27 mouse cellular contexts compared by ENCODE assay signal in genomic region chr2:103478326-103478725, GRCm38 (mm10). TPM values are rescaled to one million over a fixed set of nuclear protein-coding genes. Genes with fewer than 3 reads are reported as not detected.
A peak's percentile ranks its signal among the peaks of the same experiment; 100 is the strongest.
DNase-seq lines count a peak whose midpoint lies in the region; ATAC-seq and TF ChIP-seq lines count a peak whose summit lies in the region.
"Had no signal": no experiment of that assay in that cellular context is flagged by ENCODE, and none has a peak within 500 bp of the region (broad histone marks: within the 10 kb centered on the region; RNA-seq: fewer than 3 reads in every experiment).

No protein-coding gene starts in this region.

- H3K9ac ChIP-seq in heart, embryonic 13.5 days, result no peak overlapping the region
- H3K9ac ChIP-seq in liver, embryonic 12.5 days, result no peak overlapping the region
- no peak overlapping the region for H3K9ac ChIP-seq in liver, embryonic 11.5 days (ENCODE audit: low read depth, low read length)
- no peak overlapping the region for H3K9ac ChIP-seq in liver, embryonic 15.5 days
- H3K9ac ChIP-seq: embryonic facial prominence, embryonic 12.5 days; embryonic facial prominence, embryonic 15.5 days; heart, embryonic 15.5 days; hindbrain, embryonic 14.5 days had no signal

- no peak for ATAC-seq in heart, embryonic 13.5 days (ENCODE audit: extremely low read depth, insufficient number of reproducible peaks, low FRiP score, low TSS enrichment)
- ATAC-seq in liver, embryonic 12.5 days, result no peak
- ATAC-seq in liver, embryonic 11.5 days (replicated peaks; ENCODE audit: low FRiP score), result no peak
- no peak for ATAC-seq in liver, embryonic 15.5 days (ENCODE audit: insufficient read depth)
- ATAC-seq: forebrain, embryonic 14.5 days; hindbrain, postnatal 0 days; Patski had no signal

- no peaks in the 10 kb centered on the region for H3K27me3 ChIP-seq in heart, embryonic 13.5 days (replicated peaks)
- no peaks in the 10 kb centered on the region for H3K27me3 ChIP-seq in liver, embryonic 12.5 days (replicated peaks)
- H3K27me3 ChIP-seq in liver, embryonic 11.5 days (replicated peaks; ENCODE audit: control insufficient read depth, insufficient read depth, low read length), result no peaks in the 10 kb centered on the region
- H3K27me3 ChIP-seq in liver, embryonic 15.5 days, result no peaks in the 10 kb centered on the region
- no peaks in the 10 kb centered on the region for H3K27me3 ChIP-seq in kidney, adult 2 months (replicated peaks; ENCODE audit: control insufficient read depth, insufficient read depth, low read length)
- H3K27me3 ChIP-seq: CH12.LX; embryonic facial prominence, embryonic 12.5 days; embryonic facial prominence, embryonic 15.5 days; heart, embryonic 15.5 days; Patski had no signal

- no peak for TF ChIP-seq POLR2A in kidney, adult 2 months (IDR thresholded peaks at IDR 0.05; ENCODE audit: low read depth, low read length)

- H3K27ac ChIP-seq in heart, embryonic 13.5 days (replicated peaks), result no peak overlapping the region
- peak overlapping the region; percentile 91 for H3K27ac ChIP-seq in liver, embryonic 12.5 days
- no peak overlapping the region; the same call in 1 of the 2 replicates for H3K27ac ChIP-seq in liver, embryonic 11.5 days (ENCODE audit: low read depth, low read length)
- peak overlapping the region; percentile 25 for H3K27ac ChIP-seq in liver, embryonic 15.5 days (replicated peaks)
- no peak overlapping the region; the same call in 1 of the 2 replicates for H3K27ac ChIP-seq in kidney, adult 2 months (ENCODE audit: insufficient read depth, low read depth, low read length)
- H3K27ac ChIP-seq: embryonic facial prominence, embryonic 12.5 days; embryonic facial prominence, embryonic 15.5 days; heart, adult 2 months; heart, embryonic 15.5 days; hindbrain, embryonic 14.5 days; hindbrain, postnatal 0 days had no signal

- TF ChIP-seq CTCF in kidney, adult 2 months (conservative IDR thresholded peaks at IDR 0.05; ENCODE audit: insufficient read depth, insufficient read length, low read depth, low read length), result no peak

- no peaks in the 10 kb centered on the region for H3K9me3 ChIP-seq in heart, embryonic 13.5 days
- H3K9me3 ChIP-seq in liver, embryonic 12.5 days (replicated peaks), result no peaks in the 10 kb centered on the region
- H3K9me3 ChIP-seq in liver, embryonic 11.5 days (ENCODE audit: control insufficient read depth, low read length), result no peaks in the 10 kb centered on the region
- no peaks in the 10 kb centered on the region for H3K9me3 ChIP-seq in liver, embryonic 15.5 days (replicated peaks)
- H3K9me3 ChIP-seq: embryonic facial prominence, embryonic 12.5 days; embryonic facial prominence, embryonic 15.5 days; G1E; heart, embryonic 15.5 days had no signal

- peaks cover 22% of the 10 kb centered on the region for H3K4me1 ChIP-seq in heart, embryonic 13.5 days
- H3K4me1 ChIP-seq in liver, embryonic 12.5 days, result peaks cover 73% of the 10 kb centered on the region
- H3K4me1 ChIP-seq in liver, embryonic 11.5 days (replicated peaks; ENCODE audit: control insufficient read depth, insufficient read depth, low read length), result peaks cover 45% of the 10 kb centered on the region
- peaks cover 67% of the 10 kb centered on the region for H3K4me1 ChIP-seq in liver, embryonic 15.5 days (replicated peaks)
- H3K4me1 ChIP-seq in kidney, adult 2 months (ENCODE audit: control insufficient read depth, insufficient read depth, low read length), result peaks cover 22% of the 10 kb centered on the region

- WGBS in heart, embryonic 13.5 days, result 91% methylated on average over 3 of the region's 3 CpGs
- 88% methylated on average over 3 of the region's 3 CpGs for WGBS in liver, embryonic 12.5 days (ENCODE audit: insufficient replicate concordance)
- whole genome bisulfite sequencing in liver, embryonic 11.5 days, result 93% methylated on average over 3 of the region's 3 CpGs
- 91% methylated on average over 3 of the region's 3 CpGs for WGBS in liver, embryonic 15.5 days (ENCODE audit: insufficient replicate concordance)
- WGBS in kidney, adult 2 months, result 87% methylated on average over 3 of the region's 3 CpGs

- H3K36me3 ChIP-seq in heart, embryonic 13.5 days, result peaks cover 28% of the 10 kb centered on the region
- H3K36me3 ChIP-seq in liver, embryonic 12.5 days, result peaks cover 81% of the 10 kb centered on the region
- H3K36me3 ChIP-seq in liver, embryonic 11.5 days (ENCODE audit: control insufficient read depth, insufficient read depth, low read length), result peaks cover 10% of the 10 kb centered on the region
- H3K36me3 ChIP-seq in liver, embryonic 15.5 days (replicated peaks), result peaks cover 78% of the 10 kb centered on the region
- peaks cover 9% of the 10 kb centered on the region for H3K36me3 ChIP-seq in kidney, adult 2 months (ENCODE audit: control insufficient read depth, insufficient read depth, low read length)

- no peak for DNase-seq in heart, adult 9 months (ENCODE audit: low spot score in 2 of 2)
- DNase-seq in liver, embryonic 11.5 days (ENCODE audit: low spot score), result no peak
- no peak for DNase-seq in spleen, postnatal 14 days (ENCODE audit: low spot score in 2 of 2)
- no peak for DNase-seq in kidney, adult 2 months
- DNase-seq: adrenal gland, postnatal 10 days; adrenal gland, postnatal 36 days; B cell, adult 2 months; cerebellum, adult 18-20 months; cerebellum, adult 9-11 months; cerebellum, postnatal 25 days; gastrocnemius, postnatal 25 days; heart, adult 2 months; heart, postnatal 10 days; heart, postnatal 4 days had no signal

- peak overlapping the region; percentile 7; the same call in 1 of the 2 replicates for H3K4me2 ChIP-seq in heart, embryonic 13.5 days
- H3K4me2 ChIP-seq in liver, embryonic 12.5 days, result 0 out of 2 replicates have a peak overlapping the region, but pooled peaks have one; percentile 6
- no peak overlapping the region for H3K4me2 ChIP-seq in liver, embryonic 11.5 days
- 0 out of 2 replicates have a peak overlapping the region, but pooled peaks have one; percentile 0 for H3K4me2 ChIP-seq in liver, embryonic 15.5 days
- H3K4me2 ChIP-seq: embryonic facial prominence, embryonic 12.5 days; embryonic facial prominence, embryonic 15.5 days; heart, embryonic 11.5 days; heart, embryonic 15.5 days; hindbrain, embryonic 14.5 days had no signal

- no peak overlapping the region for H3K4me3 ChIP-seq in heart, embryonic 13.5 days
- no peak overlapping the region for H3K4me3 ChIP-seq in liver, embryonic 12.5 days
- H3K4me3 ChIP-seq in liver, embryonic 11.5 days (ENCODE audit: low read depth, low read length), result no peak overlapping the region
- H3K4me3 ChIP-seq in liver, embryonic 15.5 days (replicated peaks), result no peak overlapping the region
- H3K4me3 ChIP-seq in kidney, adult 2 months (ENCODE audit: insufficient read depth, low read depth, low read length), result no peak overlapping the region
- H3K4me3 ChIP-seq: embryonic facial prominence, embryonic 12.5 days; embryonic facial prominence, embryonic 15.5 days; heart, adult 2 months; heart, embryonic 15.5 days had no signal

RNA-seq across cellular contexts. Expression of gene Cat, which starts 6.6 kb away (rescaled TPM):
- 71.3 and 81.0 TPM in 2 replicates for polyA plus RNA-seq in heart, embryonic 13.5 days (2015; fragmentation: Nextera tagmentation; extraction: Ambion mirVana)
- polyA plus RNA-seq in liver, embryonic 12.5 days (2016; fragmentation: Nextera tagmentation; extraction: Ambion mirVana), result 127 and 138 TPM in 2 replicates
- 145 and 166 TPM in 2 replicates for polyA plus RNA-seq in liver, embryonic 11.5 days (2014; fragmentation: Nextera tagmentation; extraction: Ambion mirVana)
- 205 and 239 TPM in 2 replicates for polyA plus RNA-seq in liver, embryonic 15.5 days (2015; fragmentation: Nextera tagmentation; extraction: Ambion mirVana)
- 522 and 607 TPM in 2 replicates for polyA plus RNA-seq in kidney, adult 2 months (2012; rRNA removed)

Comparison
In these comparisons a context has a peak if more than half of its experiments do, and no peak if none do; other contexts are left out.
1. H3K27ac ChIP-seq: peak in liver, embryonic 12.5 days (single experiment) and liver, embryonic 15.5 days (single experiment); none in heart, embryonic 13.5 days (single experiment), liver, embryonic 11.5 days (single experiment) and kidney, adult 2 months (single experiment).